ENCODE assay signal across 18 mouse cellular contexts in genomic region chrX:75842835-75843234, GRCm38 (mm10). TPM values are rescaled to one million over a fixed set of nuclear protein-coding genes. Genes with fewer than 3 reads are reported as not detected.
DNase-seq lines count a peak whose midpoint lies in the region; ATAC-seq and TF ChIP-seq lines count a peak whose summit lies in the region.
"Had no signal": no experiment of that assay in that cellular context is flagged by ENCODE, and none has a peak within 500 bp of the region (broad histone marks: within the 10 kb centered on the region; RNA-seq: fewer than 3 reads in every experiment).

No protein-coding gene starts in this region.

- no peak overlapping the region for H3K9ac ChIP-seq in heart, embryonic 13.5 days
- H3K9ac ChIP-seq: forebrain, embryonic 13.5 days; hindbrain, embryonic 13.5 days; intestine, embryonic 15.5 days; liver, embryonic 12.5 days; lung, embryonic 15.5 days; neural tube, embryonic 12.5 days had no signal

- H3K4me1 ChIP-seq in heart, embryonic 13.5 days, result peaks cover 12% of the 10 kb centered on the region; the same call in 1 of the 2 replicates
- peaks cover 7% of the 10 kb centered on the region; the same call in 1 of the 2 replicates for H3K4me1 ChIP-seq in embryonic fibroblast, embryonic 13.5 days (ENCODE audit: control insufficient read depth, insufficient read depth, low read length)
- H3K4me1 ChIP-seq: forebrain, embryonic 13.5 days; hindbrain, embryonic 13.5 days; intestine, embryonic 15.5 days; midbrain, embryonic 10.5 days; neural tube, embryonic 12.5 days had no signal

- H3K36me3 ChIP-seq in heart, embryonic 13.5 days, result peaks cover 4% of the 10 kb centered on the region; the same call in 1 of the 2 replicates
- H3K36me3 ChIP-seq: hindbrain, embryonic 13.5 days; intestine, embryonic 15.5 days; liver, embryonic 12.5 days; lung, embryonic 15.5 days; midbrain, embryonic 10.5 days; neural tube, embryonic 12.5 days had no signal

- no peak for ATAC-seq in heart, embryonic 13.5 days (ENCODE audit: extremely low read depth, insufficient number of reproducible peaks, low FRiP score, low TSS enrichment)
- ATAC-seq: forebrain, embryonic 13.5 days; intestine, embryonic 15.5 days; liver, embryonic 12.5 days; Patski had no signal

- no peaks in the 10 kb centered on the region for H3K9me3 ChIP-seq in heart, embryonic 13.5 days
- H3K9me3 ChIP-seq: forebrain, embryonic 13.5 days; hindbrain, embryonic 13.5 days; intestine, embryonic 15.5 days; liver, embryonic 12.5 days; lung, embryonic 15.5 days; midbrain, embryonic 10.5 days; neural tube, embryonic 12.5 days had no signal

- TF ChIP-seq CTCF in embryonic fibroblast, embryonic 13.5 days (IDR thresholded peaks at IDR 0.05; ENCODE audit: borderline replicate concordance, insufficient read depth, low read length), result no peak

- peak overlapping the region; percentile 51; the same call in 1 of the 2 replicates for H3K27ac ChIP-seq in heart, embryonic 13.5 days (replicated peaks)
- H3K27ac ChIP-seq in embryonic fibroblast, embryonic 13.5 days (ENCODE audit: insufficient read depth, low read length), result peak overlapping the region; percentile 67
- H3K27ac ChIP-seq: forebrain, embryonic 13.5 days; hindbrain, embryonic 13.5 days; intestine, embryonic 15.5 days; liver, embryonic 12.5 days; lung, embryonic 15.5 days; midbrain, embryonic 10.5 days; neural tube, embryonic 12.5 days had no signal

- intact Hi-C loops in heart, postnatal 36 days (cut with DNase I), result no loop called here

- H3K27me3 ChIP-seq in heart, embryonic 13.5 days (replicated peaks), result no peaks in the 10 kb centered on the region
- H3K27me3 ChIP-seq: forebrain, embryonic 13.5 days; hindbrain, embryonic 13.5 days; intestine, embryonic 15.5 days; liver, embryonic 12.5 days; lung, embryonic 15.5 days; neural tube, embryonic 12.5 days had no signal

- DNase-seq in heart, postnatal 36 days, result no peak
- peak; percentile 1 for DNase-seq in kidney, postnatal 14 days
- no peak for DNase-seq in kidney, adult 18-20 months
- peak; percentile 12 for DNase-seq in brain, adult 2 months (ENCODE audit: low read depth, low spot score)
- DNase-seq in spleen, postnatal 4 days (ENCODE audit: low spot score in 2 of 2), result no peak
- DNase-seq in urinary bladder, postnatal 25 days (ENCODE audit: low spot score), result no peak
- DNase-seq: adrenal gland, postnatal 36 days; thymus, postnatal 4 days had no signal

- no peak for TF ChIP-seq POLR2A in embryonic fibroblast, embryonic 13.5 days (IDR thresholded peaks at IDR 0.05; ENCODE audit: low read depth, low read length)

- 60% methylated on average over 9 of the region's 9 CpGs for WGBS in heart, embryonic 13.5 days

- no peak overlapping the region for H3K4me3 ChIP-seq in heart, embryonic 13.5 days
- peak overlapping the region; percentile 24; the same call in 1 of the 2 replicates for H3K4me3 ChIP-seq in embryonic fibroblast, embryonic 13.5 days (ENCODE audit: insufficient read depth, low read length)
- H3K4me3 ChIP-seq: forebrain, embryonic 13.5 days; hindbrain, embryonic 13.5 days; intestine, embryonic 15.5 days; liver, embryonic 12.5 days; lung, embryonic 15.5 days; midbrain, embryonic 10.5 days; neural tube, embryonic 12.5 days had no signal

- H3K4me2 ChIP-seq in heart, embryonic 13.5 days, result no peak overlapping the region
- H3K4me2 ChIP-seq: forebrain, embryonic 13.5 days; hindbrain, embryonic 13.5 days; intestine, embryonic 15.5 days; liver, embryonic 12.5 days; lung, embryonic 15.5 days; neural tube, embryonic 12.5 days had no signal

RNA-seq across cellular contexts. Expression of gene Pls3, which starts 32.1 kb away (rescaled TPM):
- polyA plus RNA-seq in heart, embryonic 13.5 days (2015; fragmentation: Nextera tagmentation; extraction: Ambion mirVana), result 66.3 and 74.9 TPM in 2 replicates
- 10 to 100 TPM; 43.2 to 46.6 TPM for total RNA-seq in heart, postnatal 36 days (2021)
- polyA plus RNA-seq in embryonic fibroblast, embryonic 13.5 days (2011; ENCODE audit: insufficient read length, low read depth, missing spikeins), result 326 and 437 TPM in 2 replicates

Comparison
In these comparisons a context has a peak if more than half of its experiments do, and no peak if none do; other contexts are left out.
1. DNase-seq: peak in kidney, postnatal 14 days (single experiment) and brain, adult 2 months (single experiment); none in heart, postnatal 36 days (0 of 2), kidney, adult 18-20 months (single experiment), spleen, postnatal 4 days (0 of 2) and urinary bladder, postnatal 25 days (single experiment).